Mouse (Mus musculus) G1E (cell line): Measurements from ENCODE around the gene Ntm. TPM values are rescaled to one million over a fixed set of nuclear protein-coding genes. Genes with fewer than 3 reads are reported as not detected.

Experiments used
- ATAC-seq: 2 replicates; pipeline ENCODE4 v1.8.0; 2016; ENCODE audit warnings: mild to moderate bottlenecking; ENCODE audit not compliant: insufficient number of reproducible peaks, poor library complexity, low FRiP score, severe bottlenecking; ENCODE audit errors: extremely low read depth
- DNase-seq: peaks from one replicate; pipeline ENCODE4 v3.0.0; 2012; ENCODE audit warnings: low spot score
- H3K27me3 ChIP-seq: 2 replicates; pipeline ENCODE4 v1.6.1; 2012; ENCODE audit warnings: mild to moderate bottlenecking, low read length, inconsistent platforms; ENCODE audit not compliant: insufficient read depth
- H3K36me3 ChIP-seq: replicated peaks from 2 replicates; pipeline ENCODE3; 2012; ENCODE audit warnings: mild to moderate bottlenecking, inconsistent platforms
- H3K4me1 ChIP-seq: 2 replicates; pipeline ENCODE4 v1.6.1; 2012; ENCODE audit warnings: low read depth, low read length, inconsistent platforms, mixed read lengths; ENCODE audit not compliant: insufficient read depth
- H3K4me3 ChIP-seq: 2 replicates; pipeline ENCODE4 v1.5.1; 2012; ENCODE audit warnings: low read depth, mild to moderate bottlenecking, inconsistent platforms, low read length, moderate library complexity, mixed read lengths
- H3K9me3 ChIP-seq: replicated peaks from 2 replicates; pipeline ENCODE4 v1.6.1; 2012; ENCODE audit warnings: inconsistent platforms
- CTCF ChIP-seq: IDR thresholded peaks from 2 replicates; pipeline ENCODE4 v1.5.1; 2012; ENCODE audit warnings: low read depth, low read length, inconsistent platforms, mixed read lengths
- GATA1 ChIP-seq: IDR thresholded peaks from 2 replicates; pipeline ENCODE4 v1.6.1; 2012; ENCODE audit warnings: borderline replicate concordance, low read length, inconsistent platforms, mixed read lengths
- GATA2 ChIP-seq: IDR thresholded peaks from 2 replicates; pipeline ENCODE4 v1.6.1; 2012; ENCODE audit warnings: low read depth, low read length, inconsistent platforms, borderline replicate concordance
- POLR2AphosphoS5 ChIP-seq: IDR thresholded peaks from 2 replicates; pipeline ENCODE4 v1.6.1; 2012; ENCODE audit warnings: low read depth, low read length, inconsistent platforms; ENCODE audit not compliant: insufficient replicate concordance
- TAL1 ChIP-seq: conservative IDR thresholded peaks from 2 replicates; pipeline ENCODE4 v1.6.1; 2012; ENCODE audit warnings: low read depth, low read length, inconsistent platforms, mixed read lengths
- polyA plus RNA-seq: library from polyadenylated mRNA; stranded (reverse); fragments of >175 nt; gene quantifications from 2 replicates; pipeline ENCODE4 v1.2.3, GENCODE M21; 2012
- total RNA-seq, 2 experiments: library from RNA; stranded (forward) in 1 of 2; stranded (reverse) in 1 of 2; fragments of 200-1000 nt in 1 of 2; fragments of >200 nt in 1 of 2; fragmentation: Nextera tagmentation in 1 of 2; gene quantifications; 2 replicates each; pipeline ENCODE4 v1.2.3; 2014 to 2017

Ntm gene
- total and polyA plus RNA-seq, 3 experiments, result 0.11 TPM; not detected in 2

GRCm38 (mm10) chr9:29201163-29202053 lies 761.5 kb downstream of the Ntm start:
- Histone ChIP-seq H3K4me3 (no peak overlapping the region), H3K4me1 (no peaks in the 10 kb centered on the region), H3K36me3 (no peaks in the 10 kb centered on the region), H3K27me3 (no peaks in the 10 kb centered on the region), H3K9me3 (0 out of 2 replicates have a peak, but pooled peaks cover 4% of the 10 kb centered on the region)
- ATAC-seq (no peak), DNase-seq (no peak)
- TF ChIP-seq POLR2AphosphoS5 (no peak), GATA1 (no peak), TAL1 (no peak), GATA2 (no peak), CTCF (no peak)

GRCm38 (mm10) chr9:29197046-29197445 lies 765.9 kb downstream of the Ntm start:
- no peaks in the 10 kb centered on the region for H3K36me3 ChIP-seq
- peaks cover 8% of the 10 kb centered on the region; the same call in 1 of the 2 replicates for H3K9me3 ChIP-seq
- H3K4me1 ChIP-seq, result no peaks in the 10 kb centered on the region
- no peak for ATAC-seq
- TF ChIP-seq POLR2AphosphoS5 (no peak), TAL1 (no peak), GATA2 (no peak), CTCF (no peak), GATA1 (no peak)
- H3K27me3 ChIP-seq, result no peaks in the 10 kb centered on the region
- no peak for DNase-seq
- H3K4me3 ChIP-seq, result no peak overlapping the region

GRCm38 (mm10) chr9:29194265-29194664 lies 768.7 kb downstream of the Ntm start:
- DNase-seq, result no peak
- Histone ChIP-seq H3K36me3 (no peaks in the 10 kb centered on the region), H3K4me1 (no peaks in the 10 kb centered on the region), H3K4me3 (no peak overlapping the region), H3K9me3 (peaks cover 7% of the 10 kb centered on the region; the same call in 1 of the 2 replicates), H3K27me3 (no peaks in the 10 kb centered on the region)
- no peak for ATAC-seq
- TF ChIP-seq CTCF (no peak), POLR2AphosphoS5 (no peak), GATA2 (no peak), TAL1 (no peak), GATA1 (no peak)

- Histone ChIP-seq H3K9me3 (peaks cover 10% of the 10 kb centered on the region), H3K4me1 (no peaks in the 10 kb centered on the region), H3K36me3 (no peaks in the 10 kb centered on the region), H3K27me3 (no peaks in the 10 kb centered on the region), H3K4me3 (no peak overlapping the region)
- DNase-seq (no peak), ATAC-seq (no peak)
- TF ChIP-seq GATA1 (no peak), POLR2AphosphoS5 (no peak), GATA2 (no peak), CTCF (no peak), TAL1 (no peak)
These were observed 779.9 kb downstream of the Ntm start for GRCm38 (mm10) chr9:29183011-29183410.

- Histone ChIP-seq H3K4me1 (no peaks in the 10 kb centered on the region), H3K4me3 (no peak overlapping the region), H3K9me3 (peaks cover 10% of the 10 kb centered on the region), H3K36me3 (no peaks in the 10 kb centered on the region), H3K27me3 (no peaks in the 10 kb centered on the region)
- DNase-seq (no peak), ATAC-seq (no peak)
- TF ChIP-seq TAL1, result no peak
- no peak for TF ChIP-seq POLR2AphosphoS5
- no peak for TF ChIP-seq GATA1
- TF ChIP-seq GATA2, result no peak
- TF ChIP-seq CTCF, result no peak
These were observed 781.3 kb downstream of the Ntm start for GRCm38 (mm10) chr9:29181661-29182060.

- DNase-seq, result no peak
- no peak for ATAC-seq
- H3K4me1 ChIP-seq, result no peaks in the 10 kb centered on the region
- H3K9me3 ChIP-seq, result peaks cover 21% of the 10 kb centered on the region
- no peaks in the 10 kb centered on the region for H3K27me3 ChIP-seq
- H3K36me3 ChIP-seq, result no peaks in the 10 kb centered on the region
- no peak overlapping the region for H3K4me3 ChIP-seq
- TF ChIP-seq TAL1 (no peak), GATA1 (no peak), POLR2AphosphoS5 (no peak), GATA2 (no peak), CTCF (no peak)
These were observed 797.2 kb downstream of the Ntm start for GRCm38 (mm10) chr9:29165731-29166130.
